Mouse (Mus musculus) kidney, postnatal 14 days (tissue): ENCODE data around the gene Mok.
A peak's percentile ranks its signal among the peaks of the same experiment; 100 is the strongest.

Source experiments
- DNase-seq: peaks from one replicate; pipeline ENCODE4 v3.0.0; 2022; ENCODE audit warnings: mixed read lengths

Gene Mok

GRCm38 (mm10) chr12:110840348-110841198, at the start of gene Mok:
Gene Mok, minus strand, starts transcription at chr12:110840939.
- DNase-seq: peak; percentile 96

GRCm38 (mm10) chr12:110889036-110890020, 48.6 kb upstream of the Mok start, which contains the start of the genes Cinp and Tecpr2:
Gene Cinp, minus strand, starts transcription at chr12:110889145.
Gene Tecpr2, plus strand, starts transcription at chr12:110889264.
- peak; percentile 98 for DNase-seq

- no peak for DNase-seq
These were observed 47.9 kb upstream of the Mok start for GRCm38 (mm10) chr12:110888606-110889005.

- no peak for DNase-seq
These were observed 47.4 kb upstream of the Mok start for GRCm38 (mm10) chr12:110888106-110888505.

GRCm38 (mm10) chr12:110885251-110885650, 44.5 kb upstream of the Mok start:
- DNase-seq: peak; percentile 43

GRCm38 (mm10) chr12:110882291-110882690, 41.6 kb upstream of the Mok start:
- DNase-seq: no peak

GRCm38 (mm10) chr12:110875351-110875750, 34.6 kb upstream of the Mok start:
- no peak for DNase-seq

GRCm38 (mm10) chr12:110871247-110871646, 30.5 kb upstream of the Mok start:
- DNase-seq: no peak

- no peak for DNase-seq
These were observed 29.4 kb upstream of the Mok start for GRCm38 (mm10) chr12:110870107-110870506.

- DNase-seq: no peak
These were observed 25.2 kb upstream of the Mok start for GRCm38 (mm10) chr12:110865989-110866388.

GRCm38 (mm10) chr12:110865571-110865970, 24.8 kb upstream of the Mok start:
- no peak for DNase-seq

- DNase-seq: no peak
These were observed 23.3 kb upstream of the Mok start for GRCm38 (mm10) chr12:110864008-110864407.

GRCm38 (mm10) chr12:110861256-110861655, 20.5 kb upstream of the Mok start:
- DNase-seq: no peak

- DNase-seq: no peak
These were observed 19.6 kb upstream of the Mok start for GRCm38 (mm10) chr12:110860293-110860692.

- peak; percentile 29 for DNase-seq
These were observed 17.9 kb upstream of the Mok start for GRCm38 (mm10) chr12:110858681-110859080.

- DNase-seq: no peak
These were observed 16.5 kb upstream of the Mok start for GRCm38 (mm10) chr12:110857196-110857595.

GRCm38 (mm10) chr12:110854786-110855737, 14.3 kb upstream of the Mok start:
- no peak for DNase-seq

- no peak for DNase-seq
These were observed 11.2 kb upstream of the Mok start for GRCm38 (mm10) chr12:110851923-110852322.

GRCm38 (mm10) chr12:110851414-110851813, 10.7 kb upstream of the Mok start:
- DNase-seq: no peak

- DNase-seq: peak; percentile 65
These were observed 10.2 kb upstream of the Mok start for GRCm38 (mm10) chr12:110850929-110851256.

- DNase-seq: peak; percentile 91
These were observed 9.5 kb upstream of the Mok start, which contains the start of gene Zfp839 for GRCm38 (mm10) chr12:110850010-110850928. Gene Zfp839, plus strand, starts transcription at chr12:110850253.
